Mouse (Mus musculus): ENCODE results near the gene Rnaset2a. TPM values are rescaled to one million over a fixed set of nuclear protein-coding genes. Genes with fewer than 3 reads are reported as not detected.
A peak's percentile ranks its signal among the peaks of the same experiment; 100 is the strongest.
"Not testable (repeated sequence)": the region's sequence is repeated elsewhere in the genome, so short reads cannot be mapped to it uniquely, and the experiment has no call there.

Rnaset2a gene
- polyA plus RNA-seq, 1 experiment from 2014 or later: 14.9 TPM

DNA sequence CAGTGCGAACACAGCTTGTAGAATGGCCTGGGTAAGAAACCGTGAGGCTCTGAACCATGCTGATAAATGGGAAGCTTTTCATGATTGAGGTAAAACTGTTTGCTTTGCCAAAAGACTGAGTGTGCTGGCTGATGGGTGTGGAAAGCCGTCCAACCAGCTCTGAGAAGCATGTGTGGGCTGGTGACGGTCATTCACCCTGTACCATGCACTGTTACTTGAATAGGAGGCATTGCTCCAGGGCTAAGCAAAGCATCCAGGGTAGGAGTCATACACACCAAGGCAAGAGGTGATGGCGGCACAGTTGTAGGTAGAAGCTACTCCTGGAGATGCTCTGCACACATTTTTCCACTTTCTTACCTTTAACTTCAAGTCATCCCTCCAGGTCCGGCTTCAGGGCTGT, 23.3 kb downstream of the Rnaset2a start:
- WGBS: 94% methylated on average over 2 of the region's 6 CpGs
- ATAC-seq (ENCODE audit: low FRiP score): not testable (repeated sequence)

DNA sequence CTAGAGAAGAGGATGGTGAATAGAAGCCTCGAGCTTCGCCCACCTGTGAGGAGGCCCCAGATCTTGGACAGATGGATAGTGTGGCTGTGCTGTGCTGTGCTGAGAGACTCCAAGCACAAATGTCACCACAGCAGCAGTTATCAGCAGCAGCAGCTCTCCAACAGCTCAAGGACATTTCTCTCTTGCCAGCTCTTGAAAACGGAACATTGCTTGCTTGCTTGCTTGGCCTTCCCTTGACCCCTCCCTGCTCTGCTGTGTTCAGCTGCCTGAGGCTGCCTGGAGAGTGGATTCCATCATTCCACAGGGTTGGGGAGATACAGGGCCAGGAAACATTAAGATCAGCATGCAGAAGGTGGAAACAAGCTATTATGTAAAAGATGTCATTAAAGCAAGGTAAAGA, 24.9 kb downstream of the Rnaset2a start:
- H3K4me2 ChIP-seq (replicated peaks; ENCODE audit: low read depth, low read length); H3K4me3 ChIP-seq (ENCODE audit: low read depth, low read length); H3K27me3 ChIP-seq (ENCODE audit: control insufficient read depth, insufficient read depth, low read length); H3K4me1 ChIP-seq (replicated peaks; ENCODE audit: control insufficient read depth, insufficient read depth, low read length); DNase-seq (ENCODE audit: low spot score); H3K27ac ChIP-seq (ENCODE audit: low read depth, low read length); H3K36me3 ChIP-seq (ENCODE audit: control insufficient read depth, insufficient read depth, low read length); ATAC-seq (ENCODE audit: low FRiP score); H3K9me3 ChIP-seq (ENCODE audit: control insufficient read depth, low read length); H3K9ac ChIP-seq (ENCODE audit: low read depth, low read length): not testable (repeated sequence)
- WGBS: no CpG with 5 or more reads among the region's 3 CpGs

More for the DNA sequence above, 23.3 kb downstream of the Rnaset2a start:
- not testable (repeated sequence) for H3K4me1 ChIP-seq (replicated peaks; ENCODE audit: control insufficient read depth, insufficient read depth, low read length); H3K9me3 ChIP-seq (ENCODE audit: control insufficient read depth, low read length); H3K36me3 ChIP-seq (ENCODE audit: control insufficient read depth, insufficient read depth, low read length); H3K27ac ChIP-seq (ENCODE audit: low read depth, low read length); H3K27me3 ChIP-seq (ENCODE audit: control insufficient read depth, insufficient read depth, low read length); H3K9ac ChIP-seq (ENCODE audit: low read depth, low read length); H3K4me2 ChIP-seq (replicated peaks; ENCODE audit: low read depth, low read length); DNase-seq (ENCODE audit: low spot score); H3K4me3 ChIP-seq (ENCODE audit: low read depth, low read length)

DNA sequence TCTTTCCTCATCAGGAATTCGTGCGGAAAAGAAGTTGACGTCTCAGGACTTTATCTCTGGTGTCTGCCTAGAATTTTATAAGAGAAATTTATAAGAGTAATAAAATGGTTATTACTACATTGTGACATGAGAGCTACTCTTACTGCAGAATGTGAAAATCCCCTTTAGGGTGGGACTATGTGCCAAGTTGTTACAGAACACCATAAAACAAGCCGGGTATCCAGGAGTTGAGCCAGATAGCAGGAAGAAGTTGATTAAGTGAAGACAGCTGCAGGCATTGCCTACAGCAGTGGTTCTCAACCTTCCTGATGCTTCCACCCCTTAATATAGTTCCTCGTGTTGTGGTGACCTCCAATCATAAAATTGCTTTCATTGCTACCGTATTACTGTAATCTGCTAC, 31.0 kb downstream of the Rnaset2a start:
- H3K36me3 ChIP-seq (ENCODE audit: control insufficient read depth, insufficient read depth, low read length); H3K4me2 ChIP-seq (replicated peaks; ENCODE audit: low read depth, low read length); DNase-seq (ENCODE audit: low spot score); H3K4me3 ChIP-seq (ENCODE audit: low read depth, low read length); H3K4me1 ChIP-seq (replicated peaks; ENCODE audit: control insufficient read depth, insufficient read depth, low read length); H3K27me3 ChIP-seq (ENCODE audit: control insufficient read depth, insufficient read depth, low read length); H3K27ac ChIP-seq (ENCODE audit: low read depth, low read length); ATAC-seq (ENCODE audit: low FRiP score); H3K9ac ChIP-seq (ENCODE audit: low read depth, low read length); H3K9me3 ChIP-seq (ENCODE audit: control insufficient read depth, low read length): not testable (repeated sequence)
- no CpG with 5 or more reads among the region's 6 CpGs for WGBS

DNA sequence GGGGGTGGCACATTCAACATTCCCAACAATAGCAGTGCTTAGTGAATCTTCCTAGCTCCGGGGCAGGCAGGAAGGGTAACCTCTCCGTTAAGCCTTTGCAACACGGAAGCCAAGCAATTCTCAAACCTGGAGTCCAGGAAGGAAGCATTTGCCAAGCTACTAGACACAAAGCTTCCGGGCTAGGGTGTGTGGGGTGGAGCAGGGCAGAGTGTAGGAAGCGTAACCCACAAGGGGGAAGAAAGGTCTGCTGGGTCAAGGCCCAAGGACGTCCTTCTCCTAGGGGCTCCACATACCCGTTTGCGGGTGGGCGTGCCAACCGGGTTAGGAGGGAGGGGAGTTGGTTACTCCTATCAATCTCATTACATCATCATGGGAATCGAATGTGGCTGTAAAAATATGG, 31.5 kb downstream of the Rnaset2a start:
- not testable (repeated sequence) for H3K36me3 ChIP-seq (ENCODE audit: control insufficient read depth, insufficient read depth, low read length); ATAC-seq (ENCODE audit: low FRiP score); H3K4me1 ChIP-seq (replicated peaks; ENCODE audit: control insufficient read depth, insufficient read depth, low read length); H3K9me3 ChIP-seq (ENCODE audit: control insufficient read depth, low read length); H3K27ac ChIP-seq (ENCODE audit: low read depth, low read length); H3K27me3 ChIP-seq (ENCODE audit: control insufficient read depth, insufficient read depth, low read length); DNase-seq (ENCODE audit: low spot score); H3K4me3 ChIP-seq (ENCODE audit: low read depth, low read length); H3K4me2 ChIP-seq (replicated peaks; ENCODE audit: low read depth, low read length); H3K9ac ChIP-seq (ENCODE audit: low read depth, low read length)
- 73% methylated on average over 6 of the region's 11 CpGs for WGBS

DNA sequence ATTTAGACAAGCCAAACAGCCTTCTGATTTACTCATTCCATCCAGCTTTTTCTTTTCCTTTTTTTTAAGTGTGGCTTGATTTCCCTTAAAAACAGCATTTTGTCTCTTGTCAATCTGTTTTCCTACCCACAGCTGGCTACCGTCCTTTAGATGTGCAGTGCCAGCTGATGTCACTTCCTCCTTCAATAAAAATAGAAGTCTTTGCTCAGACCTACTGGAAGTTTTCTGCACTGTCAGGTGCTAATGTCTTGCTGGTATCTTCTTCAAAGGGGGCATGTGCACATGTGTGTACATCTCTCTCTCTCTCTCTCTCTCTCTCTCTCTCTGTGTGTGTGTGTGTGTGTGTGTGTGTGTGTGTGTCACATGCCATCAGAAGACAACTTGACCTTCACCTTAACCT, 35.7 kb downstream of the Rnaset2a start:
- not testable (repeated sequence) for DNase-seq (ENCODE audit: low spot score); H3K4me2 ChIP-seq (replicated peaks; ENCODE audit: low read depth, low read length); H3K4me3 ChIP-seq (ENCODE audit: low read depth, low read length); H3K27ac ChIP-seq (ENCODE audit: low read depth, low read length); H3K27me3 ChIP-seq (ENCODE audit: control insufficient read depth, insufficient read depth, low read length); H3K9me3 ChIP-seq (ENCODE audit: control insufficient read depth, low read length); H3K9ac ChIP-seq (ENCODE audit: low read depth, low read length); H3K4me1 ChIP-seq (replicated peaks; ENCODE audit: control insufficient read depth, insufficient read depth, low read length); ATAC-seq (ENCODE audit: low FRiP score); H3K36me3 ChIP-seq (ENCODE audit: control insufficient read depth, insufficient read depth, low read length)
- no CpG with 5 or more reads among the region's 1 CpGs for WGBS

DNA sequence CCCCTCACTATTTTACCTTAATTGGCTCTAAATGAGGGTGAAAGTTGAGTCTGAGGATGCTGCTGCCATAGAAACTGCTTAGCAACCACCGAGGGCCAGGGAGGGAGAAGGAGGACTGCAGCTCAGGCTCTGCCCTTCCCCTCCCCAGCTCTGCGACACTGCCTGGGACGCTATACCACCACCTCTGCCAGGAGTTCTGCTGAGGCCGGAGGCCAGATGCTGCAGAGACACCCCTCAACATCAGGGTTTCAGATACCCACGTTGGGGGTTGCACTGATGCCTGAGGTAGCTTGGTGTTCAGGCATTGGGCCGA, 46.6 kb downstream of the Rnaset2a start:
- H3K4me3 ChIP-seq (ENCODE audit: low read depth, low read length); H3K36me3 ChIP-seq (ENCODE audit: control insufficient read depth, insufficient read depth, low read length); H3K9me3 ChIP-seq (ENCODE audit: control insufficient read depth, low read length); H3K27me3 ChIP-seq (ENCODE audit: control insufficient read depth, insufficient read depth, low read length); H3K27ac ChIP-seq (ENCODE audit: low read depth, low read length); H3K9ac ChIP-seq (ENCODE audit: low read depth, low read length); H3K4me2 ChIP-seq (replicated peaks; ENCODE audit: low read depth, low read length); H3K4me1 ChIP-seq (replicated peaks; ENCODE audit: control insufficient read depth, insufficient read depth, low read length); DNase-seq (ENCODE audit: low spot score): not testable (repeated sequence)
- ATAC-seq (ENCODE audit: low FRiP score): peak; percentile 75
- 32% methylated on average over 3 of the region's 6 CpGs for WGBS

DNA sequence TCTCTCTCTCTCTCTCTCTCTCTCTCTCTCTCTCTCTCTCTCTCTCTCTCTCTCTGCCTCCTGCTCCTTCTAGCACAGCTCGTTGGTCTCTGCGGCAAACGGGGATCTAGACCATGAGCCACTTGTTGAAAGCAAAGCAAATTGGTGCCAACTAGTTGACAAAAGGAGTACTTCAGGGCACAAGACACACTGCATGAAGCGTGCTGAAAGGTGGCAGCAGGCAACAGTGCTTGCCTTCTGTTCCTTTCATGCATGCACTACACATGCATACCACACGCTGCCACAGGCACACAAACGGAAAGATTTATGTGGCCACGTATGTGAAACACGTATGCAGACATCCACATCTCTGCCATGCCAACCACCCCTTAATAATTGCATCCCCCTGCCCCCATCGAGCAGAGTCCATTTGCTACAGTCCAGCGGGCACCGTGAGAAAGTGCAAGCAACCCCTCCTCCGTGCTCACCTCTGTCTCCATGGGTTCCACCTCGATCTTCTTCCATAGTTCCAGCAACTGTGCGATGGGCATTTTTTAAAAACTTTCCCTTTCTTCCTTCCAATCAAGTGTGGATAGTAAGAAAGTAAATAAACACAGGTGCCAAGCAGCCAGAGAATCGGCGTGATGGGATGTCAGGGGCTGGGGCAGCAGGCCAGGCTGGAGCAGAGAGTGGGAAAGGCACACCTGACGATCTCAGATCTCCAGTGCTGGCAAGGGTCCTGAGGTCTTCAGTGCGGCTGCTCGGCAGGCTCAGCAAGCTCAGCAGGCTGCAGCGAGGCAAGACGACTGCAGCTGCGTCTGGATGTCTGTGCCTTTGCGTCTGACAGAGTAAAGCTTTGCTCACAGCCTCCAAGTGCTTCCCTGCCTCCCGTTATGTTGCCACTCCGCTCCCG, 47.2 kb downstream of the Rnaset2a start:
- not testable (repeated sequence) for H3K4me2 ChIP-seq (replicated peaks; ENCODE audit: low read depth, low read length)

DNA sequence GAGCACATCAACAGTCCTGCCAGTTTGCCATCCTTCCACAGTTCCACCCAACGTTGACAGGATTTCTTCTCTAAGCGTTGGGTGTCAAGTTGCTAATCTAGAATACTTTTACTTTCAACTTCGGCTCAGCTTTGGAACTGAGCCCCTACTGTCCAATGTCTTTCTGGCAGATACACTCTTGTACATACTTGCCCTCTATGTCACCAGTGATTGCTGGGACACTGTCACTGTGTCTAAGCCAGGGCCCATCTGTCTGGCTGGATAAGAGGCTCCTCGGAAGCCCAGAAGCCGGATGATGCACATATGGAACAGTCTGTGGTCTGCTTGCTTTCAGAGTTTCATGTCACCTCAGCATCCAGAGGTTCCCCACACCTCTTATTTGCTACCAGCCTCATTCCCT, 51.7 kb downstream of the Rnaset2a start:
- H3K27ac ChIP-seq (ENCODE audit: low read depth, low read length); H3K9ac ChIP-seq (ENCODE audit: low read depth, low read length); ATAC-seq (ENCODE audit: low FRiP score); DNase-seq (ENCODE audit: low spot score); H3K9me3 ChIP-seq (ENCODE audit: control insufficient read depth, low read length); H3K4me1 ChIP-seq (replicated peaks; ENCODE audit: control insufficient read depth, insufficient read depth, low read length); H3K4me3 ChIP-seq (ENCODE audit: low read depth, low read length); H3K27me3 ChIP-seq (ENCODE audit: control insufficient read depth, insufficient read depth, low read length); H3K36me3 ChIP-seq (ENCODE audit: control insufficient read depth, insufficient read depth, low read length); H3K4me2 ChIP-seq (replicated peaks; ENCODE audit: low read depth, low read length): not testable (repeated sequence)
- 78% methylated on average over 4 of the region's 5 CpGs for WGBS

More for the DNA sequence above, 47.2 kb downstream of the Rnaset2a start:
- H3K4me3 ChIP-seq (ENCODE audit: low read depth, low read length); H3K27me3 ChIP-seq (ENCODE audit: control insufficient read depth, insufficient read depth, low read length); H3K9me3 ChIP-seq (ENCODE audit: control insufficient read depth, low read length); H3K36me3 ChIP-seq (ENCODE audit: control insufficient read depth, insufficient read depth, low read length); H3K4me1 ChIP-seq (replicated peaks; ENCODE audit: control insufficient read depth, insufficient read depth, low read length); H3K9ac ChIP-seq (ENCODE audit: low read depth, low read length); DNase-seq (ENCODE audit: low spot score); H3K27ac ChIP-seq (ENCODE audit: low read depth, low read length): not testable (repeated sequence)
- WGBS: 36% methylated on average over 5 of the region's 26 CpGs
- ATAC-seq (ENCODE audit: low FRiP score): peak; percentile 70

DNA sequence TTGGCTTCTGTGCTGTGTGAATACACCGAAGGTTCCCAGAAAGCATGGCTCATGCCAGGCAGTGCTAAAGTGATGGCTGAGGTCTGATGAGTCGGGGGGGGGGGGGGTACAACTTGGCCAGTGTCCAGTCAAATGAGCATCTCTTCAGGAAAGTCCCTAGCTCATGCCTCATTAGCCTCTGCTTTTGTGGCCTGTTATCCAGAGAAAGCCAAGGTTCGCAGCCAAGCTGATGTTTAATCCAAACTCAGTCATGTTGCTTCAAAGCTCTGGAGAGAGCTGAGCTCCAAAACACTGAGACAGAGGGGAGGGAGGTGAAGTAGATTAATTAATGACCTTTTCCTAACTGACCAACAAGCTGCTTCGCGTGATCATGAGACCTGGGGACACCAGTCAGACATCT, 52.2 kb downstream of the Rnaset2a start:
- not testable (repeated sequence) for ATAC-seq (ENCODE audit: low FRiP score); H3K4me3 ChIP-seq (ENCODE audit: low read depth, low read length); H3K36me3 ChIP-seq (ENCODE audit: control insufficient read depth, insufficient read depth, low read length); H3K4me2 ChIP-seq (replicated peaks; ENCODE audit: low read depth, low read length); H3K9ac ChIP-seq (ENCODE audit: low read depth, low read length); H3K9me3 ChIP-seq (ENCODE audit: control insufficient read depth, low read length); H3K27me3 ChIP-seq (ENCODE audit: control insufficient read depth, insufficient read depth, low read length); H3K4me1 ChIP-seq (replicated peaks; ENCODE audit: control insufficient read depth, insufficient read depth, low read length); DNase-seq (ENCODE audit: low spot score); H3K27ac ChIP-seq (ENCODE audit: low read depth, low read length)
- 35% methylated on average over 2 of the region's 5 CpGs for WGBS
